Mouse (Mus musculus) C2C12 (cell line): Measurements from ENCODE around the gene Gm10181.

Experiments used
- CEBPB ChIP-seq: IDR thresholded peaks from one replicate; pipeline ENCODE4 v1.6.1; 2011; ENCODE audit warnings: low read depth, mild to moderate bottlenecking, control low read depth, moderate library complexity
- CTCF ChIP-seq: IDR thresholded peaks from one replicate; pipeline ENCODE4 v1.5.1; 2011; ENCODE audit not compliant: control insufficient read depth, insufficient read depth, insufficient read length
- MAX ChIP-seq: IDR thresholded peaks from one replicate; pipeline ENCODE4 v1.6.1; 2011; ENCODE audit warnings: mild to moderate bottlenecking, control low read depth
- USF1 ChIP-seq: IDR thresholded peaks from one replicate; pipeline ENCODE4 v1.6.1; 2011; ENCODE audit warnings: low read depth, mild to moderate bottlenecking, control low read depth, moderate library complexity

- TF ChIP-seq CTCF = no peak
- TF ChIP-seq USF1 = no peak
- no peak for TF ChIP-seq MAX
- TF ChIP-seq CEBPB = peak; percentile 48
These were observed 44.9 kb upstream of the Gm10181 start for GRCm38 (mm10) chr9:25044325-25044724.
